Mouse (Mus musculus): Measurements from ENCODE around the gene Msto1.
"Not testable (repeated sequence)": the region's sequence is repeated elsewhere in the genome, so short reads cannot be mapped to it uniquely, and the experiment has no call there.

The Msto1 gene

DNA sequence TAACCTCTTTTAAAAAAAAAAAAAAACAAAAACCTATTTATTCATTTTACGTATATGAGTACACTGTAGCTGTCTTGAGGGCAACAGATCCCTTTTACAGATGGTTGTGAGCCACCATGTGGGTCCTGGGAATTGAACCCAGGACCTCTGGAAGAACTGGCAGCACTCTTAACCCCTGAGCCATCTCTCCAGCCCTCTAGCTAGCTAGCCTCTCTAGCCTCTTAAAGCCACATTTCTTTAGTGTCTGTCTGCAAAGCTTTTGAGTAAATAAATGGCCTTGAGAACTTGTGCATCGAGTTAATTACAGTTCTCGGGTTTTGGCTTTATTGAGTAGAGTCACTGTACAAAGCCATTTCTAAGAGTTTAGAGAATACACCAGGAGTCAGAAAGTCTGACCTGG lies 9.0 kb downstream of the Msto1 start:
- DNase-seq: no peak

DNA sequence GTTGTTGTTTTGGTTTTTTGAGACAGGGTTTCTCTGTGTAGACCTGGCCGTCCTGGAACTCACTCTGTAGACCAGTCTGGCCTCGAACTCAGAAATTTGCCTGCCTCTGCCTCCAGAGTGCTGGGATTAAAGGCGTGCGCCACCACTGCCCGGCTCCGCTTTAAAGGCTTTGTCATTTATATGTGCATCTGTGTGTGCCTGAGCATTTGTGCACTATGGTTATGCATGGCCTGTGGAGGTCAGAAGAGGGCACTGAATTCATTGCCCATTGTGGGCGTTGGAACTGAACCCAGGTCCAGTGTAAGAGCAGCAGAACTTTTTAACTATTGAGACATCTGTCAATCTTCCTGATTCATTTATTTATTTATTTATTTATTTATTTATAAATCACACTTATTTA lies 20.8 kb downstream of the Msto1 start:
- DNase-seq: not testable (repeated sequence)

DNA sequence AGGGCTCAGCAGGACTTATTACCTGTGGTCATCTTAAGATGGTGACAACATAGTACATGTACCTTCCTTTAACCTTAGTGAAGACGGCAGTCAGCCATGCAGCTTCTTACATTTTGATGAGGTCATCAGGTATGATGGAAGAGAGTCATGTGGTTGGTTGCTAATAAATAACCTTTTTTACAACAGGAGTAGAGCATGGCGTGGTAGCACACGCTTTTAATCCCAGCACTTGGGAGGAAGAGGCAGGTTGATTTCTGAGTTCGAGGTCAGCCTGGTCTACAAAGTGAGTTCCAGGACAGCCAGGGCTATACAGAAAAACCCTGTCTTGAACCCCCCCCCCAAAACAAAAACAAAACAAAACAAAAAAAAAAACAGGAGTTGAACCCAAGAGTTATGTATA lies 31.3 kb downstream of the Msto1 start:
- not testable (repeated sequence) for DNase-seq

DNA sequence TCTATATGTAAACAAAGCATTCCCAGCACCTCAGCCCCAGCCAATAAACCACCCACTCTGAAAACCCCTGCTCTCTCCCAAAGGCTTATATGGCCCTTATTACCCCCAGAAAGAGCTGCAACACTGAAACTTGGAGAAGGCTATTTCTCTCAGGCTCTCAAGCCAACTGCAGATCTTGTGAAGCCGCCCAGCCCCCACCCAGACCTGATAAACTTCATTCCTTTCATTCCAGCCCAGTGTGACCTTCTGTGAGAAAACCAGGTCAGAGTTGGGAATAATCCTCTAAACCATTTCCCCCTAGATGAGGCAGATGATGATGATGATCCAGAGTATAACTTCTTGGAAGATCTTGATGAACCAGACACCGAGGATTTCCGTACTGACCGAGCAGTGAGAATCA lies 45.4 kb downstream of the Msto1 start:
- DNase-seq: not testable (repeated sequence)

DNA sequence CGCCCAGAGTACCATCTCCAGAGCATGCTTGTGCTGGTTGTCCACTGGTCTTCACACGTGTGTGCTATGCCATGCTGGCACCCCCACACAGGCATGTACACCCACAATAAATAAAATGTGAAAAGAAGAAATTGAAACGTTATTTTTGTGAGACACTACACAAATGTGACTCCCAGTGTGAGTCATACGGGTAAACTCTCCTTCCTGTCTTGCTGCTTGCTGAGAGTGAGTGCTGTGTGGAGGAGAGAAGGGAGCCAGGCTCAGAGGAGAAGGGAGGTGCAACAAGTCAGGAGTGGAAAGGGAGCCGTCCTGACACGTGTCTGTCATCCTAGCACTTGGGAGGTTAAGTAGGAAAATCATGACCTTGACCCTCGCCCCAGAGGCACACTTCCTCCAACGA lies 46.6 kb downstream of the Msto1 start:
- not testable (repeated sequence) for DNase-seq

DNA sequence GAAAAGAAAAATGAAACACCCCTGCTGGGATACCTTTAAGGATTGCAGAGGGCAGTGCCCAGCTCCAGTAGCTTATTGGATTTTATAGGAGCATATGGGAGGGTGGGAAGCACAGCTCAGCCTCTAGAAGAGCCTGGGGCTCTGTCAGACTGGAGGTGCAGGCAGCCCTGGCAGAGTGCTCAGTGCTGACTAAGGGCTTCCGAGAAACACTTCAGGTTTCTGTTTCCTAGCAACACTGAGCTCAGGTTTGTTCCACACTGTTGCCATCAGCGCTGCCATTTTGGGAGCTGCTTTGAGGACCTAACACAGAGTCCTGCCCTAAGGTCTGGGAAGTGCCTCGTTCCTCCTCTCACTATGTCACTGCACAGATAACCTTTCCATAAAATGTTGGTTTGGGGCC lies 47.1 kb downstream of the Msto1 start:
- DNase-seq: not testable (repeated sequence)

DNA sequence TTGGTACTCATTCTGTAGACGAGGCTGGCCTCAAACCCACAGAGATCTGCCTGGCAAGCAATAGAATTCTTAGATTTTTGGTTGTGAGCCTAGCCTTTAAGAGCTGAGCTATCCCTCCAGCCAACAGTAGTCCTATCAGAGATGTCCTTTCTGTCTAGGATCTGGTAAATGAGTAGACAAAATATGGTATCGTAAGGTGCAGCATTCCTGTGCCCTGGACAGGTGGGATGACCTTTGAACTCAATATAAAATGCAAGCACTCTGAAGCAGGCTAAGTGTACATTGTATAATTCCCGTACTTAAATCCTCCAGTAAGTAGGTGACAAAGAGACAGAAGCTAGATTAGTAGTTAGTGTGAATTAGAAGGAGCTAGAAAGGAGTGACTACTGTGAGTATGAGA lies 51.7 kb downstream of the Msto1 start:
- no peak for DNase-seq

DNA sequence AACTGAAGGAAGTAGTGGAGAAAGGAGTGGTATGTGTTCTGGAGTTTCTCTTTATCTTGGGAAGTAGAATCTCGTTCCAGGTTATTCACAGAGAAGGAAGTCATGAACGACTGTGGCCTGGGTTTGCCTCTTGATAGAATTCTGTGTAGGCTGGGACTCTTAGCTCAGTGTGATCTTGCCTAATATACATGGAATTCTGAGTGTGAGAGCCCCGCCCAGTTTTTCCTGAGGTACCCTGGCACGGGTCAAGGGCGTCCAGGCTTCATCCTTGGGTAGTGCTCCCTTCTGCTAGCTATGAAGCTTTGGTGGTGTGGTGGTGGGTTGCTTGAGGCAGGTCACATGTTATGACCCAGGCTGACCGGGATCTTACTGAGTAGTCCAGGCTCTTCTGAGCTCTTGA lies 58.0 kb downstream of the Msto1 start:
- no peak for DNase-seq
